Mouse (Mus musculus) 3T3-L1 (cell line): ENCODE results near the gene Poc1a.

ENCODE experiments used
- DNase-seq: peaks from one replicate; pipeline ENCODE4 v3.0.0-alpha.2; 2015; ENCODE audit warnings: low read depth, low spot score

The Poc1a gene

GRCm38 (mm10) chr9:106301446-106302080 is 20.7 kb downstream of the Poc1a start:
- no peak for DNase-seq

- no peak for DNase-seq
Observed at GRCm38 (mm10) chr9:106302446-106303150, 21.7 kb downstream of the Poc1a start.

DNA sequence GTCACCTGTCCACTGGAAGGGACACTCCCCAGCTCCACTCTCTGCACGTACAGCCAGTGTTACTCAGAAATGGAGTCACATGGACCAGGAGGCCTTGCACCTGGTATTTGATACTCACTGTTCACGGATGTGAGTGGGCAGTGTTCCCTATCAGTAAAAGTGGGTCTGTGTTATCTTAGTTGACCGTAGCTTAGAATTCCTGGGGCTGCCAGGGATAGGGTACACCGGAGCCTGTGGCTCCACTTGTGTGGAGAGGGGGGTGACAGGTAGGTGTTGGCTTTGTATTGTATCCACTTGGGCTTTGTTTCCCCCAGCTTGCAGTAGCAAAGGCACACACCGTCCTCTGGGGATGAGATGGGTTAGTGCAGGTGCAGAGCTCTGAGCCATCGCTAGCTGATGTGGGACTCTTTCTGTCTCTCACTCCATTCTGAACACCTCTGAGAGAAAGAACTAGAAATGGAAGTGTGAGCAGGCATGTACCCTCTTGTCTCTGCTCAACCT is 22.6 kb downstream of the Poc1a start:
- no peak for DNase-seq

DNA sequence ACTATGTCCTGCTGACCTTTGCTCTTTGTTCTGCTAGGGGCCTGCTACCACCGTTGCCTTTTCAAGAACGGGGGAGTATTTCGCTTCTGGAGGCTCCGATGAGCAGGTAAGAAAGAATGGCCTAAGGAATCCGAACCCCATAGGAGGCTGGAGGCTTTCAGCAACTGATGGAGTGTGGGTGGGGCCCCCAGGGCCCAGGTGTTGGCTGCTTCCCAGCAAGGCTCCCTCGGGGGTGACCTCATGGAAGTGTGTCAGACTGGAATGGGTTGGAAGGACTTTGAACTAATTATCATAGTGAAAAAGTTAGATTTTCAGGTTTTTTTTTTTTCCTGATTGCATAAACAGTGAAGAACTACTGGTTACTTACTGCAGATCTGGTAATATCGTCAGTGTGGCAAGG is 24.4 kb downstream of the Poc1a start:
- DNase-seq, result peak; percentile 22

DNA sequence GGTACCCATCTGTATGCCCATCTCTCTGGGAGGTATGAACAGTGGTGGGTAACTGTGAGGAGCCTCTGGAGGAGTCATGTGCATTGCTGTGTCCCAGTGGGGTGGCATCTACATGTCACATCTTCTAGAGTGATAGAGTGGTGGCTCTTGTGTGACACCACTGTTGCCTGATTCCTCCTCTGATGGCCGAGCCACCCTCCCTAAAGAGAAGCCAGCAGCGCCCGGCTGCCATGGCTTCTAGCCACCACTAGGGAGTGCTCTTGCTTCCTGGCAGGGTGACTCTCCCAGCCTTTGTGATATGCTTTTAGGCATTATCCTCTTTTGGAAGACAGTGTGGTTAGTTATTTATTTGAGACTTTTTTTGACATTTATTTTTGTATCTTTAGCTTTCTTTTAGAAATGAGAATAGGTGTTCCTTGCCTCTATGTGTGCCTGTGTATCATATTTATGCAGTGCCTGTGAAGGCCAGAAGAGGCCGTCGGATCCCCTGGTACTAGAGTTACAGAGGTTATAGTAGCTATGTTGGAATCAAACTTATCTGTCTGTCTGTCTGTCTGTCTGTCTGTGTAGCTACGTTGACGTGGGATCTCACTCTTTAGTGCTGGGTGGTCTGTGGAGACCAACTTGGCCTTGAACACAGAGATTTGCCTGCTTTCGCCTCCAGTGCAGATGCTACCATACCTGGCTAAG is 25.9 kb downstream of the Poc1a start:
- DNase-seq, result peak; percentile 75

DNA sequence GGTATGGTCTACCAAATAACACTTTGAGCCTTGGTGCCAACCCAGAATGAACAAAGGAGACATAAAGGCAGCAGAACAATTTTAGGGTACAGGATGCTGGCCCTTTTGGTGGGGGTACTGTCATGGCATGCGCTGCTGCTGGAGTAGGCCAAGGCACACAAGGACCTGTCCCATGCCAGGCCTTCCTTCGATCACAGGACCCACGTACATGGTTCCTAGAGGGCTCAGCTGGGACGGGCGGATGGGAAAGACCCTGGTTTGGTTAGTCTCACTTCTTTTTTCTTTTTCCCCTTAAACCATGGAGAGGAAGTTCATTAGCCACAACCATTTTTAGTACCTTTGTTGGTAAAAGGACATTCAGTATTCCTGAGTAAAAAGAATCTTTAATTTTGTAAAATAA is 27.3 kb downstream of the Poc1a start:
- no peak for DNase-seq

DNA sequence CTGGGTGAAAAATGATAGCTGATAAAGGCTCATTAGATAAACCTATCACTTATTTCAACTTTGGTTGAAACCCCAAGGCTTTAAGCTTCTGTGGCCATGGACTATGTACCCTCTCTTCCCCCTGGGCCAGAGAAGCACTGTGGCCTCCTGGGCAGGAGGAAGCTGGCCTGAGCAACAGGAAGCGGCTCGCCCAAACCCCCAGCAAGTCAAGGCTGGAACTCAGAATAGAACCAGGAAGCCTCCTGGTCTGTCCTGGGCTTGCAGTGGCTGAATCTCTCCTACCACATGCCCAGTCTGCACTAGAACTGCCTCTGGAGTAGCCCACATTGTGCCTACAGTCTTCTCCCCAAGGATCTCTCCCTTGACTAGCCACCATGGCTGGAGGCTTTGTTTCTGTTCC is 27.7 kb downstream of the Poc1a start:
- DNase-seq, result no peak

GRCm38 (mm10) chr9:106308983-106309382 is 28.1 kb downstream of the Poc1a start:
- no peak for DNase-seq

- no peak for DNase-seq
Observed at GRCm38 (mm10) chr9:106309859-106310258, 29.0 kb downstream of the Poc1a start.

DNA sequence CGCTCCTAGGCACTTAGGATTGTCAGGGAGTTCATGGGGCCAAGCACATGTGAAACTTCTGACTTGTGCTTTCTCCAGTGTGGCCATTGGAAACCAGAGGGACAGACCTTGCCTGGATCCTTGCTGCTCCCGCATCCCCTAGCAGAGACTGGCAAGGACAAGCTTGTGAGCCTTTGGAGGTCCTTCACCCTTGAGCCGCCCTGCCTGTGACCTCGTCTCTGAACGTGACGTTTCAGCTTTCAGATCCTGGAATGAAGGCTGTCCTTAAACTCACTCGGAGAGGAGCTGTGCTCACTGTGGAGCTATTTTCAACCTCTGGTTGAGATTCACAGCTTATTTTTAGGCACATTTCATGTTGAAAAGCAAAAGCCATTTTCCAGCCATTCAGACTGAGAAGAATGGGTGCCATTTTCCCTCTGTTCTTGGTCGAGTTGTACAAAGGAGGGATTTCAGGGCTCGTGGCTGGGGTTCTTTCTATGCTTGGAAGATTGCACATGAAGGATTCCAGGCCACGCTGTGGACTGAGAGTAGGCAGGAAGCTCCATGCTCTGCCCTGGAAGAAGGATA is 30.8 kb downstream of the Poc1a start:
- DNase-seq, result no peak

- DNase-seq, result no peak
Observed at GRCm38 (mm10) chr9:106312950-106313360, 32.1 kb downstream of the Poc1a start.

DNA sequence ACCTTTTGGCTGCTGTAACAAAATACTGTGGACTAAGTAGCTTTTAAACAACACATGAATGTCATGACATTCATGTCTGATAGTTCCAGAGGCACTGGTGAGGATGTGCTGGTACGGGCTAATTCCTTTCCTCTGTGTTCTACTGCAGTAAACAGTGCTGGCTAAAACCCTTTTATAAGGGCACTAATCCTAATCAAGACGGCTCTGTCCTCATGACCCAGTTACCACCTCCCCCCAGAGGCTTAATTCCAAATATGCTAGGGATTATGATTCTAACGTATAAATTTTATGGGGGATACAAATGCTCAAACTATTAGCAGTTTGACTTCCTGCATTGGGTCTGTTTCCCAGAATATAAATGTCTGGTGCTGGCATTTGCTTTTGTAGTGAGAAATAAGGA is 33.3 kb downstream of the Poc1a start:
- DNase-seq, result no peak

- DNase-seq, result peak; percentile 21
Observed at GRCm38 (mm10) chr9:106318074-106318473, 37.2 kb downstream of the Poc1a start.

DNA sequence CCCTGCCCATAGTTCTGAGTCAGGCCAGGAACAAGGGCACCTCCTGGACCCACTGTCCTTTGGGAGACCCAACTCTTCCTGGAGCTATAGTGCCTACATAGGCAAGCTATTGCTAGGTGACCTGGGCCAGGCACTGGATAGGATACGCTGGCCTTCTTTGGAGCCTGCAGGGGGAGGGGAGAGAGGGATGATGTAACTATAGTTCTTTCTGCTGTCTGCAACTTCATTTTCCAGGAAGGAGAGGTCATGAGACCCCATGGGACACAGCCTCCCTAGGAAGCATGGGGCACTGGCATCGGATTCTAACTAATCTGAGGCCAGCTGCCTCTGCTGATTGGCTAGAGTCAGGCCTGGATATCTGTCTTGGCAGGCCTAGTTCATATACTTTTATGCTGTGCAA is 38.2 kb downstream of the Poc1a start:
- no peak for DNase-seq

- no peak for DNase-seq
Observed at GRCm38 (mm10) chr9:106322497-106322896, 41.6 kb downstream of the Poc1a start.

GRCm38 (mm10) chr9:106326241-106326640 is 45.4 kb downstream of the Poc1a start:
- no peak for DNase-seq

DNA sequence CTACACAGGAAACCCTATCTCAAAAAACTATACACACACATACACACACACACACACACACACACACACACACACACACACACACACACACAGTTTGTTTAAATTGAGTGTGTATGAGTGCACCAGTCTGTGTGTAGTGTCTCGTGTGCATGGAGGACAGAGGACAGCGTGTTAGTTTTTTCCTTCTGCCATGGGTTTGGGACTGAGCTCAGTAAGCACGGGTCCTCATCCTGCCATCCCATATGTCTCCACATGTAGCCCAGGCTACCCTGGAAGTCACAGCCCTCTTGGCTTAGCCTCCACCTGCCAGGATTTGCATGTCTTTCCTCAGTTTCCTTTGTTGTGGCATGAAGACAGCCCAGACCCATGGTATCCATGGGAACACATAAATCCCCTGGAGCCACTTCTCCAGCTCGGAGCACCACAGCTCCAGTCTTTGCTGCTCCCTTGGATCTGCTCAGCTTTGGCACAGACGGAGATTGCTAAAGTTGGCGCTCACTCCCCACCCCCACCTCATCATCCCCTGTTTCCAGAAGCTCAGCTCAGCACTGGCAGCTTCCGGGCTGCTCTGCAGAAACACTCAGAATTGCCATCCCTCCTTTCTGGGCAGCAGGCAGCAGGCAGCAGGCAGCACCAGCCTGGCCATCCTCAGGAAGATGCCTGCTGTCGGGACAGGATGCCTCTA is 46.4 kb downstream of the Poc1a start:
- DNase-seq, result no peak

- peak; percentile 25 for DNase-seq
Observed at GRCm38 (mm10) chr9:106328068-106328610, 47.3 kb downstream of the Poc1a start.

DNA sequence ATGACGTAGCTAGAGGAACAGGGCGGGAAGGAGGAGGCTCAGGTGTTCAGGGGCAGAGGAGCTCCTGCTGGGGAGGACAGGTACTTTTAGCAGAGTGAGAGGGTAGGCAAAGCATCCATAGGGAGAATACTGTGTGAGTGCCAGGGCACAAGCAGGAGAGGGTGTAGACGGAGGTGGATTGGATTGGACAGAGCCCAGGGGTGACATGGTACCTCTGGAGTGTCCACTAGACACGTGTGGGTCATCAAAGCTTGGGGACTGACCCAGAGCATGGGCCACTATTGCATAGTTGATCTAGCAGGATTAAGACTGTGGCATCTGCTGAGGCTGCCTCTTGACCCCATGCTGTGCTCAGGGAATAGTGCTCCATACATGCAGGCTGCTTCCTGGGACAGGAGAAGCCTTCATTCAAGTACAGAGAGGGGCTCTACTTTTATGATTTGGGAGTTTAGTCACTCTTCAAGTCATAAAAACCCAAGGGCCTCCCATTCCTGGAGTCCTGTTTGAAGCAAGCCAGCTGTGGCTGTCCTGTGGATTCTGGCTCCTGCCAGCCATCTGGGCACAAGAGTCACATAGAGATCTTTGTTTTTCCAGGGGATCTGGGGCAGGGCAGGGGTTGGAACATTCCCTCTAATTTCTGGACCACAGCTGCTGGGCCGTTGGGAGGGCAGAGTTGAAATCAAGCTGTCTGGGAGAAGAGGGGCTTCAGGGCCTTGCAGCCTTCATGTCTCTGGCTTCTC is 48.1 kb downstream of the Poc1a start:
- DNase-seq, result no peak

DNA sequence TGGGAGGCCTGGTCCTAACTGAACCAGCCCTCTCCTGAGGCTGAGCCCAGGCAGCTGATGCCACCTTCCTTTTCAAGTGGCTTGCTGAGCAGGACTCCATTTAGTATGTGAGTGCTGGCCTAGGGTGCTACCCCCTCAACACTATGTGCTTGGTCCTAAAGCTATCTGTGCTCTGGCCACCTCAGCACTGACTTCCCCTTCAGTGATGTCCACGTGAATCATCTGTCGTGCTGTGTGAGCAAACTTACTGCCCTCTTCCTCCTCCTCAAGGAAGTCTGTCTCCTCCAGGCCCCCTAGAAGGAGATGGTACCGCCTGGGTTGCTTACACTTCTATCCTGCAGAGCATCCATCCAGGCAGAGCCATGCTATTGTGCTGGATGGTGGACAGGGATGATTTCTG is 51.9 kb downstream of the Poc1a start:
- no peak for DNase-seq

- DNase-seq, result no peak
Observed at GRCm38 (mm10) chr9:106337620-106338019, 56.8 kb downstream of the Poc1a start.
